Mouse (Mus musculus): ENCODE results near the gene Cubn. TPM values are rescaled to one million over a fixed set of nuclear protein-coding genes. Genes with fewer than 3 reads are reported as not detected.

Gene Cubn
- total RNA-seq, 2 experiments from 2014 or later, result 0.94 to 1.2 TPM

- intact Hi-C loops (cut with DNase I), result loop anchor here (2.0 kb wide), 1 partner anchor 40 kb away; no protein-coding TSS in a partner anchor
- DNase-seq (ENCODE audit: low spot score), result no peak
Observed at GRCm38 (mm10) chr2:13372825-13373224, 118.8 kb downstream of the Cubn start.

DNA sequence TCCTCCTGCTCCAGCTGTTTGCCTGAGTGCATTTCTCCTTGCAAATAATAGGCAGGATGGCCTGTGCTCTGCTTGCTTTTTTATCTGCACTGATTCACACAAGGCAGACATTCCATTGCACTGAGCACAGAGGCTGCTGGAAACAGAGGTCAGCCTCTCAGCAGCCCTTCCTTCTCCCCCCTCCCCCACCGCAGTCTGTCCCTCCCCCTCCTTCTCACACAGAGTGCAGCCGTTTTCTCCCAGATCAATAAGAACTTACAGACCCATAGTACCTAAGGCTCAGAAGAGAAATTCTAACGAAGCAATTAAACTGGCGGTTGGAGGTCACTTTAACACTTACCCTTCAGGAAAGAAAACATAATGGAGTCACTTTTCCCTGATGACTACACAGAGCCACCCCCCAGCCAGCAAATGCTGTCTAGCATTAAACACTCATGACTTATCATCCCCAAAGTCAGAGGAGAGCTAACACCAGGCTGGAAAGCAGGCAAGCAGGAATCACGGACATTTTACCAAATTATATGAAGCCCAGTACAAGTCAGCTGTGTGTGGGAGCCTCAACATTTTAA lies 119.3 kb downstream of the Cubn start:
- intact Hi-C loops (cut with DNase I), result loop anchor here (2.0 kb wide), 1 partner anchor 40 kb away; no protein-coding TSS in a partner anchor
- DNase-seq (ENCODE audit: low spot score), result peak; percentile 55

GRCm38 (mm10) chr2:13371797-13372170 lies 119.8 kb downstream of the Cubn start:
- DNase-seq (ENCODE audit: low spot score), result no peak
- intact Hi-C loops (cut with DNase I), result loop anchor here (2.0 kb wide), 1 partner anchor 41 kb away; no protein-coding TSS in a partner anchor

GRCm38 (mm10) chr2:13371072-13371796 lies 120.4 kb downstream of the Cubn start:
- no peak for DNase-seq (ENCODE audit: low spot score)
- intact Hi-C loops (cut with DNase I), result no loop called here

GRCm38 (mm10) chr2:13370556-13370955 lies 121.1 kb downstream of the Cubn start:
- intact Hi-C loops (cut with DNase I), result no loop called here
- no peak for DNase-seq (ENCODE audit: low spot score)

- no peak for DNase-seq (ENCODE audit: low spot score)
- intact Hi-C loops (cut with DNase I), result no loop called here
Observed at GRCm38 (mm10) chr2:13368517-13368916, 123.1 kb downstream of the Cubn start.

- no peak for DNase-seq (ENCODE audit: low spot score)
- intact Hi-C loops (cut with DNase I), result loop anchor here (5.0 kb wide), 1 partner anchor 46 kb away; no protein-coding TSS in a partner anchor
Observed at GRCm38 (mm10) chr2:13357885-13358552, 133.6 kb downstream of the Cubn start.

- DNase-seq (ENCODE audit: low spot score), result no peak
- intact Hi-C loops (cut with DNase I), result no loop called here
Observed at GRCm38 (mm10) chr2:13352775-13353174, 138.8 kb downstream of the Cubn start.

DNA sequence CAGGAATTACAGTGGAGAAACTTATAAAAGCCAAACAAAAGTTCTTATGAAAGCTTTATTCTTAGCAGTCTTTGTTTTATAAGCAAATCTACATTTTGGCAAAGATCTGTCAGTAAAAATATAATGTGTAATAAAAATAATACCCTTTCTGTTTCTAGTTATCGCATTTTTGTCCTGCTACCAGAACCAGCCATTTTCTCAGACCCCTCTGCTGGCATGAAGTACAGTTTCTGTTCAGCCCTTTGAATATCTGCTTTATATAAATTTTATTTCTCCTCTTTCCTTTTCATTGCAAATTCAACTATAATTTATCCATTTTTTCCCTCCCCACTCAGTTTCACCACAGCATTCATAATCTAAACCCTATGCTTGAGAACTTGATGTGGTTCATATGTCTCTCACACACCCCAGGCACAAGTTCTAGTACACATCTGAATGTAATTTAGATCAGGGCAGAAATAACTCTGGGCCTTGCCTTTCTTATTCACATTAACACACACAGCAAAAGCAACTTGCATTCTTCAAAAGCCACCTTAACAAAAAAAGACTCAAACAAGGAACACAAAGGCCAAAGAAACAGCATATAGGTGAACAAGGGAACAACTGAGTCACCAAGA lies 139.4 kb downstream of the Cubn start:
- intact Hi-C loops (cut with DNase I), result no loop called here
- DNase-seq (ENCODE audit: low spot score), result no peak

- DNase-seq (ENCODE audit: low spot score), result no peak
- intact Hi-C loops (cut with DNase I), result no loop called here
Observed at GRCm38 (mm10) chr2:13342325-13342926, 149.2 kb downstream of the Cubn start.

DNA sequence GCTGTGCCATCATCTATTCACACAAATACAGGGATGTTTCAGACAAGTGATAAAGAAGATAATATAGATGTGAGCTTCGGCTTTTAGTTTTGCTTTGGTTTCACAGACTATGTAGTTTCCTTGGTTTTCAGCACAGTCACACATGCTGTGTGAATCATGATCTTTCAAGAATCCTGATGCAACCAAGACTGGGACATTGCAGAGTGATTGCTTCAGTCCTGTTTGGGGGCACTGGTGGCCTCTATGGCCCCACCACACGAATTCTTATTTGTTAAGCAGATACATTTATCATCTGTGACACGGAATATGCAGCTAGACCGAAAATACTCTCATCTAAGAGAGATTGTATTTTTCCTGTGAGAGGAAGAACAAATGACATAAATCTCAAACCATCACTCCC lies 156.2 kb downstream of the Cubn start:
- intact Hi-C loops (cut with DNase I), result no loop called here
- DNase-seq (ENCODE audit: low spot score), result no peak

- DNase-seq (ENCODE audit: low spot score), result no peak
- intact Hi-C loops (cut with DNase I), result no loop called here
Observed at GRCm38 (mm10) chr2:13329754-13330417, 161.7 kb downstream of the Cubn start.

- no peak for DNase-seq (ENCODE audit: low spot score)
- intact Hi-C loops (cut with DNase I), result loop anchor here (5.0 to 10.0 kb wide), 2 partner anchors 79 to 111 kb away; no protein-coding TSS in a partner anchor
Observed at GRCm38 (mm10) chr2:13303376-13303775, 188.2 kb downstream of the Cubn start.

- intact Hi-C loops (cut with DNase I), result loop anchor here (2.0 kb wide), 1 partner anchor 298 kb away; no protein-coding TSS in a partner anchor
- DNase-seq (ENCODE audit: low spot score), result no peak
Observed at GRCm38 (mm10) chr2:13299031-13299430, 192.6 kb downstream of the Cubn start.

DNA sequence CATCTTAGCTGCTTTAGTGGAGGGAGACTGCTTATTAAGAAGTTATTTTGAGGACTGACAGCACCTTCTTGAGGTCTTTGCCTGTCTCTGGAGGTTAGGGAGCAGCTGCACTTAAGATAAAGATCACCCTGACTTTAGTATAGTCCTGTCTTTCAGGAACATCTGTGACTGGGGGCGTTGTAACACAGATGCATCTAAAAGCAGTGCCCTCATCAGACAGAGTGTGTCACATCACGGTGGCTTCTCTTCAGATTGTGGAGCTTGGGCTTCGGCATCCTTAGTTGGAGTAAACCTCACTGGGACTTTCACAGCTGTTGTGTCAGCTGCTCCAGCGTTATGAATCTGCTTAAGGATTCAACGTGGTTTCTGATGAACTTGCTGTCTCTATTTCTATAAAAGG lies 193.9 kb downstream of the Cubn start:
- DNase-seq (ENCODE audit: low spot score), result no peak
- intact Hi-C loops (cut with DNase I), result loop anchor here (2.0 kb wide), 1 partner anchor 299 kb away; no protein-coding TSS in a partner anchor

DNA sequence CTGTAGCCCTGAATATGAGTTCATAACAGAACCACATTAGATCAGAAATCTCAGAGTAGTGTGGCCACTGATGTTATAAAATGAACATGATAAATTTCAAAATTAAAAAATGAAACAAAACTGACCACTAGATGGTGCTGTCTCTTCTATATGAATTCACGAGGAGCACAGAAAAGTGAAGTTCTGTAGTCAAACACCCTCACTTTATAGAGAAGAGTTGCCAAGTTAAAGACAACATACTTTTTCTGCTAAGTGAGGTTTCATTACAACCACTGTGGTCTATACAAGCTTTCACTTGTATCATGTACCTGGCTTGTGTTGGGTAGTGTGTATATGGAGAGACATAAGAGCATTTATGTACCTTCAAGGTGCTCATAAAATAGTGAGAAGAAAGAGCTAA lies 201.0 kb downstream of the Cubn start:
- intact Hi-C loops (cut with DNase I), result loop anchor here (1.0 to 2.0 kb wide), 2 partner anchors 284 to 307 kb away; no protein-coding TSS in a partner anchor
- no peak for DNase-seq (ENCODE audit: low spot score)

DNA sequence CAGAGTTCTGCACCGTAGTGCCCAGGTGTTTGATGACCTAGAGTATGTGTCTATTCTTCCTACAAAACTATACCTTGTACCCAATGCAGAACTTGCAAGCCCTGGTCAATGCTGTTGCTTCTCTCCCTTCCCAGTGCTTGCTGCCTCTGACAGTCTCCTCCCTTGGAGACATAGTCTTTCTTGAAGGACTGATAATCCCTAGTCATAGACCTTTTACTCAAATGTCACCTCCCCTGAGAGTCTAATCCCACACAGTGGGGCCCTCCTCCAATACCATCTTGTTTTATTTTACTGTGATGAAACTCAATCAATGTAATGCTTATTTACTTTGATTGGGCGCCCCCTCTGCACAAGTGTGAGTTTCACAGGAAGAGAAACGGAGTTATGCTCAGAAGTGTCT lies 201.5 kb downstream of the Cubn start:
- intact Hi-C loops (cut with DNase I), result loop anchor here (1.0 to 2.0 kb wide), 2 partner anchors 285 to 307 kb away; no protein-coding TSS in a partner anchor
- no peak for DNase-seq (ENCODE audit: low spot score)

GRCm38 (mm10) chr2:13278114-13278862 lies 213.3 kb downstream of the Cubn start:
- no peak for DNase-seq (ENCODE audit: low spot score)
- intact Hi-C loops (cut with DNase I), result loop anchor here (1.0 to 5.0 kb wide), 2 partner anchors 319 to 774 kb away; no protein-coding TSS in a partner anchor

Measured in heart, postnatal 25 days (tissue).